Mouse (Mus musculus): ENCODE results near the gene Tulp1. TPM values are rescaled to one million over a fixed set of nuclear protein-coding genes. Genes with fewer than 3 reads are reported as not detected.
A peak's percentile ranks its signal among the peaks of the same experiment; 100 is the strongest.
"Not testable (repeated sequence)": the region's sequence is repeated elsewhere in the genome, so short reads cannot be mapped to it uniquely, and the experiment has no call there.

Tulp1 gene
- total RNA-seq (2021): under 1 TPM; 0.40 to 0.50 TPM
- long read RNA-seq, experiment 1: 0 reads
- long read RNA-seq, experiment 2: 0 reads

DNA sequence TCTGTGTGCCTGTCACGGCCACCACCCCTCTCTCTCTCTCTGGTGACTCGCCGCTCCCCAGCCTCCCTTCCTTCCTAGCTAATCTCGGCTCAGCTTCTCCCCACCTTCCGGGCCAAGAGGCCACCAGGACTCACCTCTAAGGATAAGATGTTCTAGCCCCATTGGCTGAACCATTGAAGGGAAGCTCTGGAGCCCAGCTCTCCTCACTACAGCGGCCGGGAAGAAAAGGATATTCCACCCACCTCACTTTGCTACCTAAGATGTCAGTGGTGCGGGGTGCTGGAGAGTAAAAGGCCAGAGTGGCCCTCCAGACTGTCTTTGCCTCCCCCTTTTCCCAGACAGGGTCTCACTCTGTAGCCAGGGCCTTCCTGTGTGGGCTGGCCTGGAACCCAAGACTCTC, at the start of gene Tulp1:
Gene Tulp1 (minus strand): TSS at position 101 of the 400 bp plus-strand sequence.
- no peak for DNase-seq

DNA sequence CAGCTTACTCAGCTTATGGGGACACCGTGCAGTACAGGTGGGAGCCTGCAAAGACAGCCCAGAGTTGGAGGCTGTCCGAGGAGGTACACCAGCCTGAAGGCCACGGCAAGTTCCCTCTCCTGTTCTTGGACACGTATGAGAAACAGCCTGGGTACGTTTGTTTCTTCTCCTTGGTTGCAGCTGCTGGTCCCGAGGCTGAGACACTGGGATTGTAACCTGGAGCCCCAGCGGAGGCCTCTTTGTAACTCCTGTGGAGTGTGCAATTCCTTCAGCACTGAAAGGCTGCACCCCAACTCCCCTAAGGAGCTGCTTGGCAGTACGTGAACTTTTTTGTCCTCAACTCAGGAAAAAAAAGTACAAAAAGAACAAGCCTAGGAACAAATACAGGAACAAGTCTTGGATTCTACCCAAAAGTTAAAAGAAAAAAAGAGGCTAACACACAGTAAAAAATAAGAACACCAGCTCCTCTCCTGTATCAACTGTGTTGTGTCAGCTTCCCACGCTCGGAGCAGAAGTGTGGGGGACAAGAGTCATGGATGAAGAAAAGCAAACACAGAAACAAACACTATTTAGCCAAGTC, 46.4 kb upstream of the Tulp1 start:
- no peak for DNase-seq

DNA sequence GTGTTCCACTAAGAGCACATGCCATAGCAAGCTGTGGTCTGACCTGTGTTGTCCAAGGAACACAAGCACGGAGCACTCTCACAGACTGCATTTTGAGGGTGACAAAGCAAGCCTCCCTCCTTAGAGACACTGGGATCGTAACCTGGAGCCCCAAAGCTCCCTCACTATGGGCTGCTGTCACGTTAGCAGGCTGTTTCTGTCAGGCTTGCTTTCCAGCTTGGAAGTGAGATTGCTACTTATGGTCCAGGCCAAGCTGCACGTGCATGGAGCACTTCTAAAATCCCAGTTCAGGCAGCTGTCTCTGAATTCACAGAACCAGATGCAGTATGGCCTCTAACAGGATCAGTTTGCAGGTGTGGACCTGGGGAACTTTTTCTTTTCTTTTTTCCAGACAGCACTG, 45.7 kb upstream of the Tulp1 start:
- DNase-seq: no peak

DNA sequence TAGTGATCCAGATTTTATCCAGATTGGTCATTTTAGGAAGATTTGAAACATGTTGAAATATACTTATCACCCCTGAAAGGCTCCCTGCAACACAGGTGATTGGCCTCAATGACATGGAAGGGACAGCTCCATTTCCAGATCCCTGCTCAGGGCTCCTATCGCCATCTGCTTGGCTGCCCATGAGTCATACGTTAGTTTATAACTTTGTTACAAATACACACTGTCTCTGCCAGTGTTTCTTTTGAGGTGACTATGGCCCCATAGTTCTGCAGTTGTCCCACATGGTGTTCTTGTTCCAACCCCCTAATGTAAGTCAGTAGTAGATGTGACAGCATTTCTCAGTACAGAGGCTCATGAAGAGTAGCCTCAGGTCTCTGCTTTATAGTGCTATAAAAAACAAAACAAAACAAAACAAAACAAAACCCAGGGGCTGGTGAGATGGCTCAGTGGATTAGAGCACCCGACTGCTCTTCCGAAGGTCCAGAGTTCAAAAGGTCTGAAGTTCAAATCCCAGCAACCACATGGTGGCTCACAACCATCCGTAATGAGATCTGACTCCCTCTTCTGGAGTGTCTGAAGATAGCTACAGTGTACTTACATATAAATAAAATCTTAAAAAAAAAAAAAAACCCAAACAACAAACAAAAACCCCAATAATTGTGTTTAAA, 43.4 kb upstream of the Tulp1 start:
- no peak for DNase-seq

DNA sequence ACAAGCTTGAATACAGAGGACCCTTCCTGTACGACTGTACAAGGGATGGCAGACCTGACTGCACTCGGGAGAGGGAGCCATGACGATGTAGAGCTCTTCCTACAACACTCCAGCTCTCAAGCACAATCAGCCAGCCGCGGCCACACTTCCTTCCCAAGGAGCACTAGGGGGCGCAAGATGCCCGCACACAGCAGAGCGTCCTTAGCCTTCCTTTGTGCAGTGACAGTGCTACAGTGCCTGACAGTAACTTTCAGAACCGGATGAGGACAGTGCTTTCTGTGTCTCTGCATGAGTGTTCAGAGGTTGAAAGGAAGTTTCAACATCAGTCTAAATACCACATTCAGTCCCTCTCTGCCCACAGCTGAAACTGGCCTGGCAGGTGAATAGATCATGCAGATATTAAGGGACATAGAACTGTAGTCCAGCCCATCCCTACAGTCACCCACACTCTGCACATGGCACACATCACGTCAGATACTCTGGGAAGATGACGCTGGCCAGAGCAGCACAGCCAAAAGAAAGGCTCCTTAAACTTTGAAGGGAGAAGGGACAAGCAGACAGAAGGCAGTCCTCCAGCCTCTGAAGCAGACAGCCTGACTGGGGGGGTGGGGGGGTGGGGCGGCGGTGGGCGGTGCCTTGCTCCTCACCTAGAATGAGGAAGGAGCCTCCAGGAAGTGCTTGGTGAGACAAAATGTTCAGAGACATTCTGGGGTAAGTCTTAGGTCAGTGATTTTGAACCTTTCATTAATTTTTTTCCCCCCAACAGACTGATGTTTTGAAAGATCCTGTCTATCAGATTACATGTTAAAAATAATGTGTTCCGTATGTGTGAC, 42.6 kb upstream of the Tulp1 start:
- DNase-seq: peak; percentile 79

DNA sequence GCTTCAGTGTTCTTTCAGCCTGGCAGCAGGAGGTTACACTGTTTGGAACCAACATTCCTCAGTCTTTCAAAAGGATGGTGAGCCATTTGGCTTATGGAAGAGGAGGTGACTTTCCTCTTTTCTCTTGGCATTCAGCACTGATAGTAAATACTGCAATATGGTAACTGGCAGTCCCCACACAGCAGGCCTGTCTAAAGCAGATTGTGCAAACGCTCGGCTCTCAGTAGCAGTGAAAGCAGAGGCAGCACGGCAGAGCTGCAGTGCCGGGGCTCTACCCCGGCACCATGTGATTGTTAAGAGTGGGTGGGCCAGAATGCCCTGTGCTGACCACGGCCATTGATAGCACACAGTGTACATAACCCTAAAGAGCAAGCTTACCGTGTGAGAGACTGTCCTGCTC, 41.4 kb upstream of the Tulp1 start:
- DNase-seq: no peak

DNA sequence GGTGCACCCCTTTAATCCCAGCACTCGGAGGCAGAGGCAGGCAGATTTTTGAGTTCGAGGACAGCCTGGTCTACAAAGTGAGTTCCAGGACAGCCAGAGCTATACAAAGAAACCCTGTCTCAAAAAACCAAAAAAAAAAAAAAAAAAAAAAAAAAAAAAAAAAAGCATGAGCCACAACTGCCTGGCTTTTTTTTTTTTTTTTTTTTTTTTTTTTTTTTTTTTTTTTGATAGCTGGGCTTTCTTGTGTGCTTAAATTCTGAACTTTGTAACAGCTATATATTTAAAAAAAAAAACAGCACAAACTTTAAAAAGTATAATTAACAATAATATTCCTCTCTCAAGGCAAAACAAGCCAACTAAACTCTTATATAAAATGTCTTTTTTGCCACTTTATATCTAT, 39.7 kb upstream of the Tulp1 start:
- not testable (repeated sequence) for DNase-seq

DNA sequence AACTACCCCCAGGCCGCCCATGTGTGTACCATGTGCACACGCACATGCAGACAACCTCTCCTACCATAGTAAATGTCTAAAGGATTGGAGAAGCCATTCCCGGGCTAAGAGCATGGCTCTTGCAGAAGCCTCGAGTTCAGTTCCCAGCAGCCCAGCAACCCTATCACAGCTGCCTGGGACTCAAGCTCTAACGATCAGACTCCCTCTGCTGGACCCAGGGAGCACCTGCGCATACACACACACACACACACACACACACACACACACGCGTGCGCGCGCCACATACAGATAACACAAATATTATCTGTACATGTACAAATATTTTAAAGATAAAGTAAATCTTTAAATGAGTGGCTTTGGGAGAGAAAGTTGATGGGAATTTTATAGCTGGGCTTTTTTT, 39.3 kb upstream of the Tulp1 start:
- no peak for DNase-seq

DNA sequence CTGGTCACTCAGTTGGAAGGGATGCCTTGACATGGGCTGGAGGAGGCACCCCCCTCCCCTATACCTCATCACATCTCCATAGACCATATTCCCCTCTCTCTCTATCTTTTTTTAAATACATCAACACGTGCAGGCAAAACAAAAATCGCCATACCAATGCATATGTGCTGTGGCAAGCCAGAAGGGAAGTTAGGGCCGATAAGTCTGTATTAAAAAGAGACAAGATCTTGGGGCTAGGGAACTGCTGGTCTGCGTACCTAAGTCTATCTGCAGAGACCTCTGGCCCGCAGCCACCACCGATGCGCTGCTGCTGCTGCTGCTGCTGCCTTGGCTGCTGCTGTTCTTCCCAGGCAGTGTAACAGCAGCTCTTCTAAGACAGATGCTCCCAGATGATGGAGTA, 30.0 kb upstream of the Tulp1 start:
- no peak for DNase-seq

DNA sequence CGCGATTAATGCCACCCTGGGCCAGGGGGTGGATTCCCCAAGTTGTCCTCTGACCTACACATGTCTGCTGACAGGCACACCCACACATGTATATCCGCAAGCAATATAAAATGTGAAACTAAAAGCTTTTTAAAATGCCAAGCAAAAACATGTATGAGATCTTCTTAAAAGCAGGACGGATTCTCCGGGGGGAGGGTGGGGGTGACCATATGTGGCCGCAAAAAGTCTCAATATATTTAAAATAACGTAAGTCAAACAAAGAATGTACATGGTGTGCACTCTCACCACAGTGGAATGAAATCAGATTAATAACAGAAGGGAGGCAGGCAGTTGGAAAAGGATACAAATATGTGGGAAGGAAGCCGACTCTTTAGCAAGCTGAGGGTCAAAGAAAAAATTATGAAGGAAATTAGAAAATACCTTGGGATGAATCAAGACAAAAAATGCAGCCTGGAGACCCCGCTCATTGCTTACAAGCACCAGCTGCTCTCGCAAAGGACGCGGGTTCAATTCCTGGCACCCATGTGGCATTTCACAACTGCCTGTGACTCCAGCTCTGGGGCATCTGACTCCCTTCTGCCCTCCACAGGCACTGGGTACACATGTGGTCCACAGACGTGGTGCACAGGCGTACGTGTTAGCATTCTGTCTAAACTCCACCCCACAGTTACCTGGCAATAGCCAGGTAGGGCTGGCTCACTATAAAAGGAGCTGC, 29.2 kb upstream of the Tulp1 start:
- no peak for DNase-seq

DNA sequence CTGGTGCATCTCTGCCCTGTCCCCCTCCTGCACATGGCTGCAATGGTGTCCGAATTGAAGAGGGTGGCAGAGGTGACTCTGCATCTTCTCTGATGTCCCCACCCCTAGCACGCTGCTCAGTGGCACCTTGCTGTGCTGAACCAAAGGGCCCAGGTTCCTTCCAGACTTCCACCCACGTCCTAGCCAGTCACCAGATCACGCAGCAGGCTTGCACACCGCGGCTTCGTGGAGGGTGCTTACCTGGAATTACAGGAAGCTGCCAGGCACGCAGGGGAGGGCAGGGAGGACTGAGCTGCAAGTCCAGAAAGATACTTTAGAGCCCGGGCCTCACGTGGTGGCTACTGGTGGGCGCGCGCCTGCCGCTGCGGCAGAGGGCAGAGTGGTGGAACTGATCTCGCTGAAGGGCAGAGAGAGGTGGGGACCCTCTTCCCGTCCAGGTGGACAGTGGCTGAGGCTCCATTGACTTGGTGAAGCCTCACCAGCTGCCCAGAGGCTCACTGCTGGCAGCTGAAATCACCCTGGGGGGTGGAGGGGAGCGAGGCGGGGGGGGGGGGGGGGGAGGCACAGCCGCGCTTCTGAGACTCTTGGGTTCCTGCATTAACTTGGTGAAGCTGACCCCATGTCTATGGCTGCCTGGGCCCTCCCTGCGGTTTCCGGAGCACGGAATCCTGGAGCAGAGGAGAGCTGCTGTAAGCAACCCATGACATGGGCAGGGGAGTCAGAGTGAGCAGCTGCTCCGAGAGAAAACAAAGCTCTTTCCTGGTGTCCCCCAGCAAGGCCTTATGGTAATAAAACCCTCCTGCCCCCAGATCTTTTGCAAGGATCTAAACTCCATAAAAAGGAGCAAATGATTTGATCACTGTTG, 26.8 kb upstream of the Tulp1 start:
- no peak for DNase-seq

DNA sequence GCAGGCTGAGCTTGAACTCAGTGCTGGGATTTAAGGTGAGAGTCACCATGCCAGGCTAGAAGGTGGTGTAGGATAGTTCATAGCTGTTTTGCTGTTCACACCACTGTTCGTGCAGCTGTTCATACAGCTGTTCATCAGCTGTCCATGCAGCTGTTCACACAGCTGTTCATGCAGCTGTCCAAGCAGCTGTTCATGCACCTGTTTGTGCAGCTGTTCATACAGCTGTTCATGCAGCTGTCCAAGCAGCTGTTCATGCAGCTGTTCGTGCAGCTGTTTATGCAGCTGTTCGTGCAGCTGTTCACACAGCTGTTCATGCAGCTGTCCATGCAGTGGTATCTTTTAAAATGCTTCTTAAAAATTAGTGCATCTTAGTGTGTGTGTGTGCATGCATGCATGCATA, 23.5 kb upstream of the Tulp1 start:
- no peak for DNase-seq

DNA sequence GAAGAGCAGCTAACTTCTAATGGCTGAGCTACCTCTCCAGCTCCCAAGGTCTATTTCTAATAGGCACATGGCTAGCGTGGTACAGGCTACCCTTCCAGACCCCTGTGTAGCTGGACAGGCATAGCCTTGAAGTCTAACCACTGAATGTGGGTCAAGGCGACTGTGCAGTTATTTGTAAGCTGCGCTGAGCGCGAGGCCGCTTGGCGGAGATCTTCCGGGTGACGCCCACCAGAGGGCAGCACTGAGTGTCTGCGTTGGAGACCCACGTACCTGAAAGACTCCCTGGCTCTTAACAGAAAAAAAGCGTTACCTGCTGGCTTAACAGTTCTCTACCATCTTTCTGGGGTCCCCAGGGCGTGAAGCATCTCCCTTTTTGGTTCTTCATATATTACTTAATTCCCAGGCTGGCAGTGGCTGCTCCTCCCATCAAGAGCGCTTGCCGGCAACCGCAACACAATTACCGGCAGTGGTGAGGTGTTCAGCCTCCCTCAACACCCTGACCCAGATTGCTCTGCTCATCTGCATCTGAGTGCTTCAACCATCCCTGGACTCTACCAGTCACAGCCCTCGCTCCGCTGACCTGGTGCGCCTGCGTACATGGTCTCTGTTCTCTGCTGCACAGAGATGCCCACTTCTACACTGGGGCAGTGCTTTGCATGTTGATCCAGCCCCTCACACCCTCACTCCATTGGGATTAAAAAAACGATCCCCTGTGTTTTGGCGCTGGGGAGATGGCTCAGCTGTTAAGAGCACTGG, 21.3 kb upstream of the Tulp1 start:
- peak; percentile 84 for DNase-seq

DNA sequence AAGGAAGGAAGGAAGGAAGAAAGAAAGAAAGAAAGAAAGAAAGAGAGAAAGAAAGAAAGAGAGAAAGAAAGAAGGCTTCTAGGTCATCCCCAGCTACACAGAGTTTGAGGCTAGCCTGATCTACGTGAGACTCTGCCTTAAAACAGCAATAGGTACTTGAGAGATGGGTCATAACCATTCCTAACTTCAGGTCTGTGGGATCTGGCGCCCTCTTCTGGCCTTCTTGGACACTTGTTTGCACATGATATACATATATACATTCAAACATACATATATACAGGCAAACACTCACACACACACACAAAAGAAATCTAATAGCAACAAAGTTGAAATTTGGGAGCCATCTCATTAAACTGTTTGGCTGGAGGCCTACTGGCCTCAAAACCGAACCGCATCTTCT, 19.3 kb upstream of the Tulp1 start:
- DNase-seq: no peak

DNA sequence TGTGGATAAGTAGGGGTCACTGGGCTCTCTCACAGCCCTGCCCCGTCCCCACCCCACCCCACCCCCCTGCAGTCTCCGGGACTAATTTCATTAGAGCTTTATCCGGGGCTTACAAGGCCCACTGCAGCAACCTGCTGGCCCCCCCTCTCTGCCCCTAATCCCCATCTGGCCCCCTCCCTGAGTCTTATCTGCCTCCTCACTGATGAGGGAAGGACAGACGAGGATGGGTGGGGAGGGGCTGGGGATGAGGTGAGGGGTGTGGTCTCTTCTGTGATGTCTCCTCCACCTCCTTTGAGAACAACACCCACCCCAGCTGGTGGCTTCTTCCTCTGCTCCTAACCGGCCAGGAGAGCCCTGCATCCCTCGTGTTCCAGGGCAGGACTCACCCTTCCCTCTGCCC, 15.2 kb upstream of the Tulp1 start:
- DNase-seq: no peak

DNA sequence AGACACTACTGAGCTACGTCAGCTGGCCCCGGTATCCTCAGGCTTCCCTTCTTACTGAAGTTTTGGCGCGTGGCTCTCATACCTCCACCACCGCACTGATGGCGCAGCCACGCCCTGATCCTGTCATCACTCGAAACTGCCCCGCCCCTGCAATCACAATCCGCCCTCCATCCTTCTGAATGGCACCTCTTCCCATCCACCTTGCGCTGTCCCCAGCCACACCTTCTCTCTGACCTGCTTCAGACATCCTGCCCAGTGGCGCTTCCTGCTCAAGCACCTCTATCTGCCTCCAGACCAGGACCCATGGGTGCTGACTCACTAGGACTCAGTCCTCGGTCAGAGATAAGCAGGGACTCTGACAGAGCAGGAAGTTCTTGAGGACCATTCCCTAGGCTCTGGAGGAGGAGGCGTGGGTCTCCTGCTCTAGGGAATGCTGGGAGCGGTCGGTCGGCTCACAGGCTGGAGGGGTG, 10.6 kb upstream of the Tulp1 start:
- no peak for DNase-seq

DNA sequence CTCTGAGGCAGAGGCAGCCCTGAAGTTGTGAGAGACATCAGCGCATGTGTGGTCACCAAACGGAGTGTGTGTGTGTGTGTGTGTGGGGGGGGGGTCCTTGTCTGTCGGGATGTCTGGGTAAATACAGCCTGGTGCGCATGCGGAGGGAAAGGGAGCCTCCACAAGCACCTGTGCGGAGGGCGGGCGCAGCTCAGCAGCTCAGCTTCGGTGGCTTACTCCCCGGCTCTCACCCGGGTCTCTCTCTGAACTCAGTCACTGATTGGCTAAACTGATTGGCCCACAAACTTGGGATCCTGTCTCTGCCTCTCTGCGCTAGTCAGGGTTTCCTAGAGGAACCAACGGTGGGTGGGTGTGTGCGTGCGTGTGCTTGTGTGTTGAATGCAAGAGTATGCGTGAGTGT, 9.5 kb upstream of the Tulp1 start:
- DNase-seq: no peak

DNA sequence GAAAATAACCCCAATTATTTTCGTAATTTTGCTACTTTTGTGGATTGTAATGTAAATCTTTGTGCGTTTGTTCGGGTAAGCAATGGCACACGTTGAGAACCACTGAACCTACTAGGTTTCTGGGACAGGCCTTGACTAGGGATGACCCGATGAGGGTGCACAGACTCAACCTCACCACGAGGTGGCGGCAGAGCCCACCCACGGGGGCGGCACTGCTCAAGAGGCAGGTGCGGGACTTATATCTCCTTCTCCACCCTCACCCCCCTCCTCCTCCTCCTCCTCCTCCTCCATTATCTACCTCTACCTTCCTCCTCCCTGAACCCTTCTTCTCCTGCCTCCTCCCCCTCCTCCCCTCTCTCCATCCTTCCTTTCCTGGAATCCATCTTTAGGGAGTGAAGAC, 8.8 kb upstream of the Tulp1 start:
- peak; percentile 60 for DNase-seq

DNA sequence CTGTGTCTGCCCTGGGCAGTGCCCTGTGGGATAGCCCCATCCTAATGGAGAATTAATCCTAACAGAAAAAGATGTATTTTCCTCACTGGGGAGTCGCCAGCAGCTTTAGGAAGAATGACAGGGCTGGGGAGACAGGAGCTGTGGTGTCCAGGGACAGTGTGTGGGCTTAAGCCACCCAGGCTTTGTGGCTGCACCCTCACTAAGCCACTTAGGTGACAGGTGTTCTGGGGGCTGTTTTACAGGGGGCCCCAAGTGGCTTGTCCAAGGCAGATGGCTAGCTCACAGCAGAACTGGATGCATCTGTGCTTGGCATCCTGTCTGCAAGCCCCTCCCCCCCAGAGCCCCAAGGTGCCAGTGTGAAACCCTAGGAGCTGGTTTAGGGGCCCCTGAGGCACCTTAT, 6.9 kb upstream of the Tulp1 start:
- no peak for DNase-seq

DNA sequence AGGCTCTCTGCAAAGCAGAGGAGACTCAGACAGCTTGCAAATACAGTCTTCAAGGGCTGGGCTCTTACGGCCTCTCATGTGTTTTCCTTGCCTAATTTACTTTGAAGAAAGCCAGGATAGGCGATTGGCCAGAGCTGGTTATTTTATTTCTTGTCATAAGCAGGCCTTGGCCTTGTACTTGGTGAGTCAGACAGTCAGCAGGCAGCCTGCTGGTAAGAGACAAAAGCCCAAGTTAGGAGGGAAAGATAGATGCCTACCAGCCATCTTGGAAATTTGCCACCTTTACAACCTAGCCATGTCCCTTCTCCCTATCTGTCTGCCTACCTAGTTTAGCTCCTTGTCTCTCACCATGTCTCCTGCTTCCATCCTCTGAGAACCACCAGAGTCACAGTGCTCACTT, 6.3 kb upstream of the Tulp1 start:
- no peak for DNase-seq

DNA sequence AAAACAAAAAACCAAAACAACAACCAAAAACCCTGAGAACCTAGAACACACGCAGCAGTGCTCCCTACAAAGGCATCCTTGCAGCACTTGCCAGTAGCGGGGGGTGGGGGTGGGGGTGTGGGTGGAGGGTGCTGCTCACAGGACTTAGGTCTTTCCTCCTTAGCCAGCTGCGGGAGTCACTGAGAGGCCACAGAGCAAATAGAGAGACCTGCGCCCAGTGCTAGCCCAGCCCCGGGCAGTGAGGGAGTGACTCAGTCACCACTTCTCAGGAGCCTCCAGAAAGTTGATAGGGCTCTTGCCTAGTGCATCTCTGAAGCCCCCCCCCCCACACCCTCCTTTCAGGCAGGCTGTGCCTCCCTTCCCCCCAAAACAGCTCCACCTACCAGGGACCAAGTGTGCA, 4.0 kb upstream of the Tulp1 start:
- no peak for DNase-seq

Measured in gastrocnemius, postnatal 10 days (tissue).